Mouse (Mus musculus) v-Abl transformed pro-B cells (cell line): ENCODE measurements around the gene 1600014C23Rik.

Experiments
- in situ Hi-C, 2 experiments: fragments of 400-800 bp; cut with MboI; formaldehyde crosslinking; loops; one replicate each; pipeline ENCODE4 v1.15.1; 2025; ENCODE audit not compliant: unreplicated experiment in 2 of 2

Gene 1600014C23Rik

GRCm38 (mm10) chr17:45699039-45699740 lies 34.5 kb downstream of the 1600014C23Rik start:
- in situ Hi-C loops, result no loop called here

DNA sequence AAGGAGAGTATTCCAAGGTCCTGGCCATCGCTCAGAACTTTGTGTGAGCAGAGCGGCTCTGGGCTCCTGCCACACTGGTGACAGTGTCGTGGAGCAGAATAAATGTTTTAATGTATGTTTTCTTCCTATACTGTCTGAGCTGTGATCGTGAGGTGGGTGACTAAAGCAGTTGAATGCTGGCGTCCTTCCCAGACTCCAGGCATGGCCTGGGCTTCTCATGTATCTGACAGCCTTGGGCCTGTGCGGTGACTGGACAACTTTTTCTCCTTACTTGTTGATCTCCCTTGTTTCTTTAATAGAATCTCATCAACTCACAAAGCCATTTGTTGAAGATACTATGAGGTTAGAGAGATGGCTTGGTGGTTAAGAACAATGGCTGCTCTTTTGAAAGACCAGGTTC lies 35.3 kb downstream of the 1600014C23Rik start:
- in situ Hi-C loops, result no loop called here

- in situ Hi-C loops, result no loop called here
Measured at GRCm38 (mm10) chr17:45696981-45697380, 36.7 kb downstream of the 1600014C23Rik start.

DNA sequence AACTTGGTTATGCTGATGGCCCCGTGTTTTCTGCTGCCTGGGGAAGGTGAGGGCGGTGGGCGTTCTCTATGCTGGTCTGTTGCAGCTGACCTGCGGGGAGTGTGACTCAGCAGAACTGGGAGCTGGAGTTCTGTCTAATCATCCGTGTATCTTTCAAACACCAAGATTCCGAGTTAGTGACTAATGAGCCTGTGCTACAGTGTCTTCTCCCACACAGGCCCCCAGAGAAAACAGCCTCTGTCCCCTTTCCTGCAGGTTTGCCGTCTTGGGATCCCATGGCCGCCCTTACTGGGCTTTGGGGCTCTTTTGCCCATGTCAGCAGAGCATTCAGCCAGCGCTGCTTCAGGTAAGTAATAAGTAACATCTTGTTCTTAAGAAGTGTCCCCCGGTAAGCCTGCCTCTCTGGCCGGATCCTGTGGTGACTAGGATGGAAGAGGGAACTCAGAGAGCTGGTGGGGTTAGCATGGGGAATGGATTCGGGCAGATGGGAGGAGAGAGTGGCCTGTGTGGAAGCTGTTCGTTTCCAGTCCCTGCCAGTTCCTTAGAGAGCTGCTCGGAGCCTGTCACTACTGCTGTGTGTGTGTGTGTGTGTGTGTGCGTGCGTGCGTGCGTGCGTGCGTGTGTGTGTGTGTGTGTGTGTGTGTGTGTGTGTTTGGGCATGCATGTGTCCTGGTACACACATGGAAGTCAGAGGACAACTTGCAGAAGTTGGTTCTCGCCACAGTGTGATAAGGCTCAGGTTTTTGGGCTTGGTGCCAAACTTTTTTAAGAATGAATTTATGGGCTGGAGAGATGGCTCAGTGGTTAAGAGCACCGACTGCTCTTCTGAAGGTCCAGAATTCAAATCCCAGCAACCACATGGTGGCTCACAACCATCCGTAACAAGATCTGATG lies 38.2 kb downstream of the 1600014C23Rik start:
- in situ Hi-C loops, result no loop called here

GRCm38 (mm10) chr17:45693812-45694565 lies 39.7 kb downstream of the 1600014C23Rik start:
- in situ Hi-C loops, result no loop called here

DNA sequence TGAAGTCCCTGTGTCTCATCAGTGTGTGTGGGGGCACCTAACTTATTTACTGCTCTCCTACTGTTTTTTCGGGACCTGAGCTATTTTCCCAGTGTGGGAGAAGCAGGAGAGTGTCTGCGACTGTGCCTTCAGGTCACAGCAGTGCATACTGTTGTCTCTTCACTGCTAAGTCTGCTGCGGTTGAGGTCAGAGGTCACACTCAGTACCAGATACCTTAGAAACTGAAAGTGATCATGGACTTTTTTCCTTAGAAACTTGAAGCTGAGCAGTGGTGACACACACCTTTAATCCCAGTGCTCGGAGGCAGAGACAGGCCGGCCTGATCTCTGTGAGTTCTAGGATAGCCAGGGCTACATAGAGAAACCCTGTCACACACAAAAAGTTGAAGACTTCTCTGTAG lies 41.5 kb downstream of the 1600014C23Rik start:
- in situ Hi-C loops, result no loop called here

GRCm38 (mm10) chr17:45690044-45690443 lies 43.6 kb downstream of the 1600014C23Rik start:
- in situ Hi-C loops, result no loop called here

DNA sequence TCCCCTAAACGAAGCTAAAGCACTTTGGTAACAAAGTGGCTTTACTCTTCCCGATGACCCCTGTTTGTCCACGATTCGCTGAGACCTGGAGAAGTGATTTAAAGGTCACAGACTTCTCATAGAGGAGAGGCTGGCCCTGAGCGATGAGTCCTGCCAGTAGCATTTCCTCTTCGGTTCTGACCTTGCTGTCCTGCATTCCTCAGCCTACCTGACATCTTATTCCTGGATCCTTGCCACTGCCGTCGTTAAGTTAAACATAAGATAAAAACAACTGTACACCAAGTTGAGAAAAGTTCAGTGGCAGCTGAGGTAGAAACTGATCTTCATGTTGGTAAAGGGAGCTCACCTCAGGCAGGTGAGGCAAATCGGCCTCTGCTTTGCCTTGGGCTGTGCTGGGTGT lies 44.5 kb downstream of the 1600014C23Rik start:
- in situ Hi-C loops, result no loop called here

DNA sequence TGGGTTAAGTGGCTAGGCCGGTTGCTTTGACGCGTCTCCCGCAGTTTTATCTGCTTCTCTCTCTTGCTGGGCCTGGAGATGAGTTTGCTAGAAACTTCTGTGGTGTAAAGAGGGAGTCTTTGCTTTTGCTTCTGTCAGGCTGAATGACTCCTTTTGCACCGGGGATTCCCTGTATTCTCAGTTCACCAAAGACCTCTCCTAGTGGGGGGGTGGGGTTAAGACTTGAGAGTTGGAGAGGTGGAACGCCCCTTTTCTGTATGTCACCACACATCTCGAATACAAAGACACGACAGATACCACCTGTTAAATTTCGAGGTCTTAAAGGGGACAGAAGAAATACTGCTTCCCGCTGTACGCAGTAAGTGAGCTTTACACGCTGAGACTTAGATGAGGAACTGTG lies 46.9 kb downstream of the 1600014C23Rik start, which contains the start of gene Tmem63b:
Gene Tmem63b (minus strand): TSS at position 190 of the 400 bp plus-strand sequence.
- in situ Hi-C loops, result no loop called here

GRCm38 (mm10) chr17:45686093-45686619 lies 47.5 kb downstream of the 1600014C23Rik start, which contains the start of gene Mrpl14:
Gene Mrpl14, plus strand, starts transcription at chr17:45686322.
- in situ Hi-C loops, result no loop called here

- in situ Hi-C loops, result no loop called here
Measured at GRCm38 (mm10) chr17:45685171-45686092, 48.2 kb downstream of the 1600014C23Rik start.

GRCm38 (mm10) chr17:45684667-45685131 lies 48.9 kb downstream of the 1600014C23Rik start:
- in situ Hi-C loops, result no loop called here
